Mouse (Mus musculus): ENCODE results near the gene Dip2a.

GRCm38 (mm10) chr10:76239401-76239800 is 105.7 kb downstream of the Dip2a start:
- TF ChIP-seq GATA1 (IDR thresholded peaks at IDR 0.05; ENCODE audit: low read length) (no peak), TAL1 (IDR thresholded peaks at IDR 0.05; ENCODE audit: low read length) (no peak)

Measured in erythroblast, embryonic 14.5 days (primary cell).